Mouse (Mus musculus) testis, adult 2 months (tissue): Measurements from ENCODE around the gene Hexim2.

Source experiments
- CTCF ChIP-seq: fragments of 200-500 bp; IDR thresholded peaks from 2 replicates; pipeline ENCODE4 v1.5.1; 2012; ENCODE audit warnings: low read depth, mild to moderate bottlenecking, inconsistent platforms, low read length, moderate library complexity; ENCODE audit not compliant: control insufficient read depth, insufficient read depth, insufficient replicate concordance
- POLR2A ChIP-seq: fragments of 200-500 bp; IDR thresholded peaks from 2 replicates; pipeline ENCODE4 v1.6.1; 2012; ENCODE audit warnings: low read depth, mild to moderate bottlenecking, inconsistent platforms, low read length, moderate library complexity; ENCODE audit not compliant: control insufficient read depth

DNA sequence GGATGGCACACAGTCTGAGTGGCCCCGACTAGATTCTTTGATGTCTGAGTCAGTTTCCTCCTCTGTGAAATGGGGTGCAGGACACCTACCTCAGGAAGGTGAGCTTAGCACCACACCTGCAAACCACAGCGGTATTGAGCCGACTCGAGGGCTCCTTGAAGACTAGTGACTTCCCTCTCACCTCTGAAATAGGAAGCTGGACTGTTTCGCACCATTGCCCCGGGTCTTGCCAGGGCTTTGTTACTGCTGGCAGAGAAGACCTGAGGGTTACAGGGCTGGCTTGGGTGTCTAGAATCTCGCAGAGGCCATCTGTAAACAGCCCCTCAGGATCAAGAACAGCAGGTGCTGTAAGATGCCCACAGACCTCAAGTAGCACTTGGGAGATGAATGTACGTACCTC is 31.9 kb upstream of the Hexim2 start:
- no peak for TF ChIP-seq POLR2A
- no peak for TF ChIP-seq CTCF
